In genomic region chr8:106226589-106226988, GRCm38 (mm10) we compare ENCODE assay signal across 9 mouse cellular contexts. TPM values are rescaled to one million over a fixed set of nuclear protein-coding genes. Genes with fewer than 3 reads are reported as not detected.
DNase-seq lines count a peak whose midpoint lies in the region.
"Had no signal": no experiment of that assay in that cellular context is flagged by ENCODE, and none has a peak within 500 bp of the region (broad histone marks: within the 10 kb centered on the region; RNA-seq: fewer than 3 reads in every experiment).

No protein-coding gene starts in this region.

- H3K4me1 ChIP-seq in limb, embryonic 10.5 days = no peaks in the 10 kb centered on the region

- 61% methylated on average over 9 of the region's 9 CpGs for WGBS in limb, embryonic 10.5 days

- DNase-seq in frontal cortex, postnatal 36 days (ENCODE audit: low spot score in 2 of 2) = peak; percentile 51 to 57
- DNase-seq in frontal cortex, postnatal 14 days (ENCODE audit: low spot score in 2 of 2) = no peak
- peak; percentile 68 to 69 for DNase-seq in right cerebral cortex, adult 2 months (ENCODE audit: low spot score in 2 of 2)
- DNase-seq in right cerebral cortex, adult 18-20 months = no peak
- DNase-seq in c-Kit-positive CD71-positive TER-119-positive erythroid progenitor cells, embryonic 14.5 days (ENCODE audit: low spot score) = peak; percentile 52
- DNase-seq in forelimb bud, embryonic 11.5 days (ENCODE audit: low read depth, low spot score) = peak; percentile 65
- DNase-seq in limb, embryonic 10.5 days (ENCODE audit: low spot score) = peak; percentile 63
- DNase-seq in skeletal muscle tissue, adult 2 months (ENCODE audit: low read depth, low spot score) = peak; percentile 15

- H3K36me3 ChIP-seq in limb, embryonic 10.5 days = peaks cover 90% of the 10 kb centered on the region

- H3K27me3 ChIP-seq in limb, embryonic 10.5 days (ENCODE audit: low read depth, poor library complexity, severe bottlenecking) = no peaks in the 10 kb centered on the region
- H3K27me3 ChIP-seq: limb, embryonic 12.5 days had no signal

- no peak overlapping the region for H3K4me3 ChIP-seq in limb, embryonic 10.5 days
- H3K4me3 ChIP-seq: limb, embryonic 12.5 days had no signal

- H3K27ac ChIP-seq in limb, embryonic 10.5 days = no peak overlapping the region
- H3K27ac ChIP-seq: limb, embryonic 12.5 days had no signal

- H3K9me3 ChIP-seq in limb, embryonic 10.5 days (replicated peaks) = no peaks in the 10 kb centered on the region
- H3K9me3 ChIP-seq: limb, embryonic 12.5 days had no signal

RNA-seq across cellular contexts. Expression of gene Prmt7, which starts 15.9 kb away (rescaled TPM):
- polyA plus RNA-seq in limb, embryonic 10.5 days (2016; fragmentation: Nextera tagmentation; extraction: Ambion mirVana) = 76.4 and 88.2 TPM in 2 replicates

RNA-seq across cellular contexts. Expression of gene Slc7a6os, which starts 15.9 kb away (rescaled TPM):
- 42.0 and 46.6 TPM in 2 replicates for polyA plus RNA-seq in limb, embryonic 10.5 days (2016; fragmentation: Nextera tagmentation; extraction: Ambion mirVana)

RNA-seq across cellular contexts. Expression of gene Slc7a6, which starts 57.9 kb away (rescaled TPM):
- 85.3 and 94.5 TPM in 2 replicates for polyA plus RNA-seq in limb, embryonic 10.5 days (2016; fragmentation: Nextera tagmentation; extraction: Ambion mirVana)

Comparison
In these comparisons a context has a peak if more than half of its experiments do, and no peak if none do; other contexts are left out.
1. DNase-seq: peak in frontal cortex, postnatal 36 days (2 of 2), right cerebral cortex, adult 2 months (2 of 2), c-Kit-positive CD71-positive TER-119-positive erythroid progenitor cells, embryonic 14.5 days (single experiment), forelimb bud, embryonic 11.5 days (single experiment), limb, embryonic 10.5 days (single experiment) and skeletal muscle tissue, adult 2 months (single experiment); none in frontal cortex, postnatal 14 days (0 of 2) and right cerebral cortex, adult 18-20 months (single experiment).